Mouse (Mus musculus): ENCODE data around the gene Plekhs1.

DNA sequence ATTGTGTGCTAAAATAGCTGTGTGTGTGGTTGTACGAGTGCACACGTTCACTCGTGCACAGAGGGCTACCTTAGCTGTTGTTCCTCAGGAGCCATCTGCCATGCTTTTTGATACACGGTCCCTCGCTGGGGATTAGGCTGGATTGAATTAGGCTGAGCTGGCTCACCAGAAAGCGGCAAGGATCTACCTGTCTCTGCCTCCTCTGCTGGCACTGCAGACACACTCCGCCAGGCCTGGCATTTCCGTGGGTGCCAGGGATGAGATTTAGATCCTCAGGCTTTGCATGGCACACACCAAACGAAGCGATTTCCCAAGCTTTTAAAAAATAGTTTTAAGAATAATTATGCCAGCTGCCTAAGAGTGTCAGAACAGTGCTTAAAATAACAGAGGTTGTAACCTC is 10.5 kb downstream of the Plekhs1 start:
- no peak for TF ChIP-seq CTCF (IDR thresholded peaks at IDR 0.05; ENCODE audit: low read depth, low read length)
- no peak for TF ChIP-seq POLR2A (IDR thresholded peaks at IDR 0.05; ENCODE audit: insufficient read depth, low read length)
